Mouse (Mus musculus) layer of hippocampus, postnatal 36 days (tissue): ENCODE measurements around the gene Zmpste24. TPM values are rescaled to one million over a fixed set of nuclear protein-coding genes. Genes with fewer than 3 reads are reported as not detected.
"Not testable (repeated sequence)": the region's sequence is repeated elsewhere in the genome, so short reads cannot be mapped to it uniquely, and the experiment has no call there.

ENCODE experiments used
- DNase-seq, 2 experiments: peaks; one replicate each; pipeline ENCODE4 v3.0.0; 2022
- total RNA-seq, 2 experiments: library from RNA; stranded (reverse); gene quantifications; 2 replicates each; pipeline ENCODE4 v1.2.3; 2021

Gene Zmpste24
- total RNA-seq, result 10 to 100 TPM; 23.1 to 26.3 TPM

- peak; percentile 82 to 85 for DNase-seq
Observed at GRCm38 (mm10) chr4:121097650-121098378, at the start of gene Zmpste24. Gene Zmpste24, minus strand, starts transcription at chr4:121098241.

DNA sequence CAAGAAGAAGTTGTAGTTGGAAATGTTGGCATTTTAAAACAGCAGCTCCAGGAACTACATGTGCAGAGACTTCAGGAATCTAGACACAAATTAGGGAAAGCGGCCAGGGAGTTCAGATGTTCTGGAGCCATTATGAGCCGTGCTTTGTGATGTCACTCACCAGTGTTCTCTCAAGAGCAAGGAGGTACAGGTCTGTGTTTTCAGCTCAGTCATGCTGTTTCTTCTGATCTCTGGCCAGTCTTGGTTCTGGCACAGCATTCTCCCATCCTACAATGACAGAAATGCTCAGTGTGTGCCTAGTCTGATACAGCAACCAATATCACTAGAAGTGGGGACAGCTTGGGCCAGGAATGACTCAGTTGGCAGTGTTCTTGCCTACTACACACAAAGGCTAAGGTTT lies 11.1 kb upstream of the Zmpste24 start, which contains the start of gene Tmco2:
Tmco2 (minus strand) TSS at position 101 of the 400 bp plus-strand sequence.
- DNase-seq, result no peak

GRCm38 (mm10) chr4:121103304-121103703 lies 5.3 kb upstream of the Zmpste24 start:
- DNase-seq, result no peak

DNA sequence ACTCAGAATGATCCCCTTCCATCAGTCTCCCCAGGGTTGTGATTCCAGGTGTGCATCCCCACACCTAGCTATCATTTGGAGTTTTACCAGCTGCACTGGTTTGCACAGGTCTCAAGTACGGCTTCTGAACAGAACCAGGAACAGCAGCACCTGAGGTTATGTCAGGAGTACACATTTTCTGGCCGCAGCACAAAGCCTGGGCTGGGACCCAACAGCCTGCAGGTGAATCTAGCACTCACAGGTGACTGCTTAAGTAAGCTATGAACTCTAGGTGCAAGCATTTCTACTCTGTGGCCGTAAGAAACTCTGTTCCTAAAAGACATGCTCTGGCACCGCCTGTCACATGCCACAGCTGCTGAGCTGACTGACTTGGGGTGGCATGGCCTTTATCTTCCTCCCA lies 7.8 kb downstream of the Zmpste24 start:
- DNase-seq, result no peak

- no peak for DNase-seq
Observed at GRCm38 (mm10) chr4:121088696-121089095, 9.3 kb downstream of the Zmpste24 start.

DNA sequence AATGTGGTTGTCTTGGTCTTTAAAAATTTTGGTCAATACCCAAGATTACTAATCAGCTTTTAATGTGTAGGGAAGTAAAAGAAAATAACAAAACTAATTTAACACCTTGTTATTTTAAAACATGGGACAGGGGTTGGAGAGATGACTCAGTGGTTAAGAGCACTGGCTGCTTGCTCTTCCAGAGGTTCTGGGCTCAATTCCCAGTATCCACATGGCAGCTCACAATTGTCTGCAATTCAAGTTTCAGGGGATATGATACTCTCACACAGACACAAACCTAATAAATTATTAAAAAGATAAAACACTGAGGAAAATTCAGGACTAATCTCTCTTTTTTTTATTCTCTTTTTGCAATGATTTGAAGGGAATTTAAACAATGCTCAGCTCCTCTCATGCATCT lies 13.5 kb downstream of the Zmpste24 start:
- no peak for DNase-seq

DNA sequence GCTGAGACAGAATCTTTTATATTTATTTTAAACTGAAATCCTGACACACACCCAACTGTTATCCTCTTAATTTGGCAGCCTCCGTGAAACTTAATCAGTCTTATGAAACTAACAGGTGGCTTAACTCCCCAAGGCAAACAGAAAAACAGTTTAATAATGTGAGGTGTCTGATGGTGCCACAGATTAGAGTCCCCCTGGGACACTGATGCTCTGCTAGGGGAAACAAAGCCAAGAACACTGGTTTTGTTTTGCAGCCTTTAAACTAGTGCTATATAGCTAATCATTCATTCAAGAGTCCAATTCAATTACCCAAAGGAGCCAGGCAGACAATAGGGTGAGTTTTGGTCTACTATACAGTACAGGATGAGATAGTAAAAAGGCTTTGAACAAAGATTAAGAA lies 17.6 kb downstream of the Zmpste24 start:
- no peak for DNase-seq

- DNase-seq, result no peak
Observed at GRCm38 (mm10) chr4:121077915-121078646, 20.0 kb downstream of the Zmpste24 start.

DNA sequence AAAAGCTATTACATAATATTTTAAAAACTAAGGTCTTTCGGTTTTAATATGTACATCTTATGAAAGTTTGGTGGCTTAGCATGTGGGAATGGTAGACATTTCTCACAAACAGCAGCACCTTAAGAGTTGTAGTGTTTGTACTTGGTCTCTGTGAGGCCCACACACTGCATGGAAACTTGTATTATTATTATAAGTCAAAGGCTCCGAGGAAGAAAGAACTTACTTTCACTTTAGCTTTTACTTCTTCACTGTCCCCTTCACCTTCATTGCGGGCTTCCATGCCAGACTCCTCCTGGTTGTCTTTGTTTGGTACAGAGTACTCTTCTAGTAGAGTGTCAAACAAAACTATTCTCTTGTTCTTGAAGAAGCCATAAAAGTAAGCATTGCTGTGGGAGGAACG lies 23.8 kb downstream of the Zmpste24 start:
- DNase-seq, result no peak

- DNase-seq, result no peak
Observed at GRCm38 (mm10) chr4:121065336-121065735, 32.7 kb downstream of the Zmpste24 start.

DNA sequence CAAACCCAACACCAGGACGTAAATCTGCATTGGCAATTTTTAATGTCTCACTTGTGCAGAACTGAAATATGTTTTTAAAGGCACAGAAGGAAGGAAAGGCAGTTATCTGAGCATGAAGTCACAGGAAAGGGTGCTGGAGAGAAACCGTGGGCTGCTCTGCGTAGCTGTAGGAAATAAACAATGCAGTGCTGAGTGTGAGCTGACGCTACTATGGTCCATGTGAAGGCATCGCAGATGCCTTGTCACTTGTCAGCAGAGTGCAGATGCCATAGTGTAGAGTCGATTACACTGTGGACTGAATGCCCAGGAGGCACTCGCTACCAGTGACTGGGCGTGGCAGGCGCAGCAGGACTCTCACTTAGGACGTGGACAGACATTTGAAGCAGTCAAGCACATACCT lies 38.8 kb downstream of the Zmpste24 start:
- DNase-seq, result not testable (repeated sequence)

- peak in 1 of 2 experiments; percentile 32 for DNase-seq
Observed at GRCm38 (mm10) chr4:121057032-121057431, 41.0 kb downstream of the Zmpste24 start.

- DNase-seq, result no peak
Observed at GRCm38 (mm10) chr4:121056342-121056741, 41.7 kb downstream of the Zmpste24 start.

- DNase-seq, result no peak
Observed at GRCm38 (mm10) chr4:121052454-121053323, 45.4 kb downstream of the Zmpste24 start.

DNA sequence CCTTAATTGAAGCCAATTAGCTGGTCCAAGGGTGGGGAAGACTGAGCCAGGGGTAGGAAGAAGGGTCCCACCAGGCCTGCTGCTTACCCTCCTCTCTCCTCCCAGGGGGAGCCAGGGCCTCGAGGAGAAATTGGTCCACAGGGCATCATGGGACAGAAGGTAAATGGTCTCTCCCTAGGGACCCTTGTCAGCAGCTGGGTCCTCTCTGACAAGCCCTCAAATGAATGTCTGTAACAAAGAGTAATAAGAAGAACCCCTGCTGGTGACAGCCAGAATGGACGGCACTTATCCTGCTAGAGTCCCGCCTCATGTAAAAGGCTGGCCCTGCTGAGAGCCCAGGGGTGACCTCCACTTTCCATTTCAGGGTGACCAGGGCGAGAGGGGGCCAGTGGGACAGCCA lies 46.2 kb downstream of the Zmpste24 start:
- no peak for DNase-seq

- no peak for DNase-seq
Observed at GRCm38 (mm10) chr4:121042946-121043345, 55.1 kb downstream of the Zmpste24 start.

- DNase-seq, result no peak
Observed at GRCm38 (mm10) chr4:121042472-121042871, 55.6 kb downstream of the Zmpste24 start.

DNA sequence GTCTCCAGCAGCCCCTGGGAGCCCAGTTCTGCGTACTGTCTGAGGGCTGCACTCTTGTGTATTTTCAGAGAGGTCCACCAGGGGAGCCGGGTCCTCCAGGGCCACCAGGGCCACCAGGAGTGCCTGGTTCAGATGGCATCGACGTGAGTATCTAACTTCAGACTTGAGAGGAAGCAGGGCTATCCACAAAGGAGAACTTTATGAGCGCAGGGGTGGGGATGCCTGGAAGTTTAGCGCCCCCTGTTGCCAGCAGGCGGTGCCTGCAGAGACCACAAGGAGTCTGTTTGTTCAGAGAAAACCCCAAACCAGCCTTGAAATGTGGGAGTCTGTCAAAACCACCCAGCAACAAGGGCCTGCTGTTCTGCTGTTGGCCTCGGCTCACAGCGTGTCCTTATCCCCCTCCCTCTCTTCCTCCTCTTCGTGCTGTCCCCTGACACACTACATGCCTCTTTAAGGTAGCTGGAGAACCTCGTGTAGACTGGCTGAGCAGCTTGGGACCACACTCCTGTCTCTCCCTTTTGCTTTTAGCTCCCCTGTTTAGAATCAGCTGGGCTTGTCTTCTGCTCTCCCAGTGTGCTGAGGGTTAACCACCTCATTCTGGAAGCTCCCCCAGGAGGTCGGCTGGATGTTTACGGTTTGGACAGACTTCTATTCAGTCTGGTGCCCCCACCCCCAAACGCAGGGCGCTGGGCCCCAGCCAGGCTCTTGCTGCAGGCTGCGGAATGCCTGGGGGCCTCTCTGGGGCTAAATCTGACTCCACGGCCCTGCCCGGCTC lies 57.0 kb downstream of the Zmpste24 start:
- DNase-seq, result peak; percentile 67 to 71

GRCm38 (mm10) chr4:121040323-121040722 lies 57.7 kb downstream of the Zmpste24 start:
- DNase-seq, result no peak

- no peak for DNase-seq
Observed at GRCm38 (mm10) chr4:121039331-121040115, 58.5 kb downstream of the Zmpste24 start, which contains the start of gene Col9a2. Gene Col9a2, plus strand, starts transcription at chr4:121039385.

- DNase-seq, result no peak
Observed at GRCm38 (mm10) chr4:121033006-121033405, 65.0 kb downstream of the Zmpste24 start.
